Mouse (Mus musculus): ENCODE measurements at regions not wholly inside any gene's neighbourhood (a gene's known extent, or its start where the extent isn't known, plus 50 kb on each side); places are given as distances from the start of the nearest gene placed in this dataset.

GRCm38 (mm10) chr11:79825881-79826280, 136.3 kb downstream of the Utp6 start:
- no peak for DNase-seq (ENCODE audit: low spot score in 2 of 2)

DNA sequence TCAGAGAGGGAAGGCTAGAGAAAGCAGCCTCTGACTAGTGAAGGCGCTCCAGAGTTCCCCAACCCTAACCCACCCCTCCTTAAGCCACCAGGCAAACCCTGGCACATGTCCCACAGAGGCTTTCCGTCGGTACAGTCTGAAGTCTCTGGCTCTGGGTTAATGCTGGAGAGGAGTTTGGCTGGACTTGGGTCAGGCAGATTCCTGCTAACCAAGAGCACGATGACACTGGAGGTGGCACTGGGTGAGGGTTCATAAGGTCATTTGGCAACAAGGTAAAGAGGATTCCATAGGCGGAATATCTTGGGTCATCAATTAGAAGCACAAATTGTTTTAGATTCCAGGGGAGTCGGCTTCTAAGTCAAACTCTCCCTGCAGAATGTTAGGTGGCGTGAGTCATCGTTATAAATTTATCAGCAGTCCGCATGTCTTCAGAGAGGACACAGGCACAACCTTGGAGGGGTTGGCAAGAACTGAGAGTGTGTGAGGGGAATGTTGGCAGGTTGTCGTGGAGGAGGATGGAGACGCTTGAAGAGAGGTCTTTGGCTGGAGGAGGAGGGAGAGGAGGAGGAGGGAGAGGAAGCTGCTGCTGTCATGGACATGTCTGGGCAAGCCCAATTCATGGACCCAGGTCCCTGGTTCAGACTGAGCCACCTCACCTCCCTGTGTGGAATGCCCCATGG, 138.4 kb downstream of the Utp6 start:
- no peak for DNase-seq (ENCODE audit: low spot score in 2 of 2)

- DNase-seq (ENCODE audit: low spot score in 2 of 2) = no peak
Measured at GRCm38 (mm10) chr11:79821986-79822385, 140.2 kb downstream of the Utp6 start.

DNA sequence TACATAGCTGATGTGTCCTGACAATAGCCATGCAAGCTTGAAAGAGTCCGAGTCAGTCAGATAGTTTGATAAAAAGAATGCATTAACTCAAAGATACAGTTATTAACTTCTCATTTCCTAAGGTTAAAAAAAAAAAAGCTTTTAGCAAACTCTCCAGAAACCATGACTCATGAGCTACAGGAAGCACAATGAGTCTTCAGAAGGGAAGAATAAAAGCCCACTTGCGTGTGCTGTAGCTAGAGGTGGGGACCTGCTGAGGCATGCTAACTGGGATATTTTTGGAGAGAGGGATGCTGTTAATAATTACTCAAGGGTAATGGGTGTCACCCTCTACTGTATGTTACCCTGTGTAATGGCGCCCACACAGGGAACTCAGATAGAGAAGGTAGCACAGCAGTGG, 147.0 kb downstream of the Utp6 start:
- DNase-seq (ENCODE audit: low spot score in 2 of 2) = no peak

DNA sequence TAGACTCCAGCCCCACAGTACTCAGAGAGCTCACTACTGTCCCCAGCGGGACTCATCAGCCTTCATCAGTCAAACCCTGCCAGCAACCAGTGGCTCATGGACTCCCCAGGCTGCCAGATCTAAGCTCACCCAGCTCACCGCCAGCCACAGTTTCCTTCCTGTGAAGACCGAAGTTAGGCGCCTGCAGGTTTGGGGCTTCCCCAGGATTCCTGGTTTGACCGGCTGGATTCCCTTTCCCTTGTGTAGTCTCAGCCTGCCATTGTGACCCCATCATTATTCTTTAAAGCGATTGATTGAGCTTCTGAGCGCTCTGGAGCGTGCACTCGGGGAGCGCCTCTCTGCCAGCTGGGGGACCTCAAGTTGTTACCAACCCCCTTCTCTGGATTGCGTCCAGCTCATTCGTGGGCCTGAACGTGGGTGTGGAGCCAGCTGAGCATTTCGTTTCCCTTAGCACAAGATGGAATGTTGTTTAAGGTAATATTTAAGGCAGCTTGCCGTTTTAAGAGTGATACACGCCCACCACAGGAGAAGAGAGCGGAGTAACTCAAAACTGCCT, 155.2 kb downstream of the Utp6 start:
- peak in 1 of 2 experiments; percentile 38 for DNase-seq (ENCODE audit: low spot score in 2 of 2)

- no peak for DNase-seq (ENCODE audit: low spot score in 2 of 2)
Measured at GRCm38 (mm10) chr11:79806417-79806816, 155.8 kb downstream of the Utp6 start.

DNA sequence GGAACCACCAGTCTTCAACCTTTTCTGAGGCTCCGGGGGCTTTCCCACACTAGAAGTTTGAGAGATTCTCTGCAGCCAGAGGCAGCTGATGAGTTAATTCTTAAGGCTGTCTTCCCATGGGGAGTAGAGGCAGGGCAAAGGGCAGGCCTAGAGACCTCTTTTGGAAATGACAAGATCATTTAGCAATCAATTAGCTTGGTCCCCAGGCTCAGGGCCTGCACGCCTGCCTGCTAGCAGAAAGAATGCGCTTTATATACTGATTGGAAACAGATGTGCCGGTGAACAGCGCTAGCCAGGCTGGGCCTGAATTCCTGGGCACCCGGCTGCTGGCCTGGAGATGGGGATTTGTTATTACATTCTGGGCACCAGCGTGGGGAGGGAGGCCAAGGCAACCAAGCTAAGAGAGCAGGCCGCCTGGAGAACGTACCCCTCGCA, 156.2 kb downstream of the Utp6 start:
- no peak for DNase-seq (ENCODE audit: low spot score in 2 of 2)

DNA sequence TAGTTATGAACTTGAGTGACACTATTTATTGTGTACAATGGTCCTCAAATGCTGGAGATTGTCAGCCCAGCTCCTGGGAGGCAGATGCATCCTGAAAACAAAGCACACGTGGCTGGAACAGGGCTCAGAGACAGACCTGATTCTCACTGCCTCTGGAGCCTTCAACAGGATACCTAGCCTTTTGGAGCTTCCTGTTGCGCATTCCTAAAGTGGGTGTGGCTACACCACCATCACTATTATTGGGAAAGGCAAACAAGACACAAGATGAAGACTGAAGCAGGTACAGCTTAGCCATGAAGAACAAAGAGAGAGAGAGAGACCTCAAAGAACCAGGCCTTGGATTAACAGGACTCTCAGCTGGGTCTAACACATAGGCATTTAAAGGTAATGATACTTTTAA, 158.2 kb downstream of the Utp6 start:
- no peak for DNase-seq (ENCODE audit: low spot score in 2 of 2)

DNA sequence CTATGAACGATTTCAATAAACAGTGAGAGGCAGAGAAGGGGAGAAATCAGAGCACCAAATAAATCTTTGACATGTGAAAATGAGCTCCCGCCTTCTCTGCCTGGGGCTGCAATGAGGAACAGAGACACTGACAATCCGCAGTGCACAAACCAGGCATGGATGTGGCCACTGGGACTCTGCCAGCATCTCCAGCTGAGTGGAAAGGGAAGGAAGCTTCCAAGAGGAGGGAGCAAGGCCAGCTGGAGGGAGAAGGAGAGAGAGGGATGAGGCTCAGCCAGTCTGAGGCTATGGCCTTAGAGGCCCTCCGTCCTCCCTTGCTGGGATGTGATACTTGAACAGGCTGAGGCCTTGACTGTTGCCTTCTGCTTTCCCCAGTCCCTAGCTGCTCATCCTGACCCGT, 159.2 kb downstream of the Utp6 start:
- DNase-seq (ENCODE audit: low spot score in 2 of 2) = no peak

- no peak for DNase-seq (ENCODE audit: low spot score in 2 of 2)
Measured at GRCm38 (mm10) chr11:79802566-79802965, 159.6 kb downstream of the Utp6 start.

GRCm38 (mm10) chr11:79800256-79800655, 161.9 kb downstream of the Utp6 start:
- DNase-seq (ENCODE audit: low spot score in 2 of 2) = no peak

DNA sequence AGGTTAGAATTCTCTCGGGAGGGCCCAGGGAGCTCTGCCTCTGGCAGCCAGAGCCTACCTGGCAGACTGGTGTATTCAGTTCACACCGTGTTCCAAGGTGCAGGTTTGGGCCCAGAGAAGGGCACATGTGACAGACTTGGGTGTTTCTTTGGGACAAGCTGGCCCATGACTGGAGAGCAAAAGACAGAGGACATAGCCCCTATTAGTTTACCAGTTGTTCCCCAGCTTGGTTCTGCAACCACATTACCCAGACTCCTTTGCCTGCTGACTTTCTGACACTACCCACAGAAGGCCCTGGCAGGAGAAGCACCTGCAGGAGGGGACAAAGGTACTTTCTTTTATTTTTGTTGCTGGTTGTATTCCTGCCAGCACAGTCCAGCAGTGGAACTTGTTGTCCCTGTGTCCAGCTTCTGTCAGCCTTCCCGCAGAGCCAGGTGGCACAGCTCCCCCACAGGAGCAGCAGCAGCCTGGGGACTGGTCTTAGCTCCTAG, 173.9 kb downstream of the Utp6 start:
- no peak for DNase-seq (ENCODE audit: low spot score in 2 of 2)

DNA sequence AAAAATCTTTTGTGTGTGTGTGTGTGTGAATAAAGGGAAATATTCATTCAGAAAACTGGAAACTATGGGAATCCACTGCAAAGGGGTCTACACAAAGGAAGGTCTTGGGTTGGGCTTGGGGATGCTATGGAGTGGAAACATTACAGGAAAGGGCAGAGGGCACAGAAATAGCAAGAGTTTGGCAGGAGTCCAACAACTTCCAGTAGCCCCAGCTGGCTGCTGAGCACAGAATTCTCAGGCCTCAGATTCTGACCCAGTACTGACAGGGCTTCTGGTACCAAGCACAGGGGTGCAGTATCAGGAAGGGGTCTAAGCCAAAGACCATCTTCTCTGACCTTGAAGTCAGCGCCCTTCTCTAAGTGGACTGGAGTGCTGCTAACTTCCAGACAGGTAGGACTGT, 174.4 kb downstream of the Utp6 start:
- DNase-seq (ENCODE audit: low spot score in 2 of 2) = no peak

GRCm38 (mm10) chr11:79784071-79784470, 178.1 kb downstream of the Utp6 start:
- DNase-seq (ENCODE audit: low spot score in 2 of 2) = no peak

GRCm38 (mm10) chr11:79781966-79782365, 180.2 kb downstream of the Utp6 start:
- no peak for DNase-seq (ENCODE audit: low spot score in 2 of 2)

DNA sequence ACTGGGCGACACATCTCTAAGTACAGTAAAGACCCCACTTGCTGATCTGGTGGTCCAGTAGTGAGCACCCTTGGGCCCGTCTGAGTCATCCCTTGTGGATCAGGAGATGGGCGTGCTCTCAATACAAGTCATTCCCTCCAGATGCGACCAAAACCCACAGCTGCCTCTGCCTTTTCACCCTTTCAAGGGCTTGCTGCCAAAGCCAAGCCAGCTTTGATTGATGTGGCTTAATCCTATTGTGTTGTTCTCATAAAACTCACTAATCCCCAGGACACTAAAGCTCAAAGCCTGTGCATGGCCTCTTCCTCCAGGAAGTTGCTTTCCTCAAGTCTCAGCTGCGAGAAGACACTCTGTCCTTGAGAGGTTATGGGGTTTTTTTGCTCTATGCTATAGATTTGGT, 182.4 kb downstream of the Utp6 start:
- DNase-seq (ENCODE audit: low spot score in 2 of 2) = no peak

GRCm38 (mm10) chr11:79778522-79778921, 183.7 kb downstream of the Utp6 start:
- no peak for DNase-seq (ENCODE audit: low spot score in 2 of 2)

GRCm38 (mm10) chr11:79777988-79778387, 184.2 kb downstream of the Utp6 start:
- DNase-seq (ENCODE audit: low spot score in 2 of 2) = no peak

GRCm38 (mm10) chr11:79776577-79776976, 185.6 kb downstream of the Rab11fip4 start:
- DNase-seq (ENCODE audit: low spot score in 2 of 2) = no peak

- DNase-seq (ENCODE audit: low spot score in 2 of 2) = no peak
Measured at GRCm38 (mm10) chr11:79773755-79774154, 182.7 kb downstream of the Rab11fip4 start.

- DNase-seq (ENCODE audit: low spot score in 2 of 2) = no peak
Measured at GRCm38 (mm10) chr11:79771431-79771830, 180.4 kb downstream of the Rab11fip4 start.

- no peak for DNase-seq (ENCODE audit: low spot score in 2 of 2)
Measured at GRCm38 (mm10) chr11:79767111-79767510, 176.1 kb downstream of the Rab11fip4 start.

GRCm38 (mm10) chr11:79766036-79766435, 175.0 kb downstream of the Rab11fip4 start:
- no peak for DNase-seq (ENCODE audit: low spot score in 2 of 2)

GRCm38 (mm10) chr11:79765396-79765795, 174.4 kb downstream of the Rab11fip4 start:
- DNase-seq (ENCODE audit: low spot score in 2 of 2) = no peak
